Mouse (Mus musculus): ENCODE data around the gene Ccsap.

The Ccsap gene

DNA sequence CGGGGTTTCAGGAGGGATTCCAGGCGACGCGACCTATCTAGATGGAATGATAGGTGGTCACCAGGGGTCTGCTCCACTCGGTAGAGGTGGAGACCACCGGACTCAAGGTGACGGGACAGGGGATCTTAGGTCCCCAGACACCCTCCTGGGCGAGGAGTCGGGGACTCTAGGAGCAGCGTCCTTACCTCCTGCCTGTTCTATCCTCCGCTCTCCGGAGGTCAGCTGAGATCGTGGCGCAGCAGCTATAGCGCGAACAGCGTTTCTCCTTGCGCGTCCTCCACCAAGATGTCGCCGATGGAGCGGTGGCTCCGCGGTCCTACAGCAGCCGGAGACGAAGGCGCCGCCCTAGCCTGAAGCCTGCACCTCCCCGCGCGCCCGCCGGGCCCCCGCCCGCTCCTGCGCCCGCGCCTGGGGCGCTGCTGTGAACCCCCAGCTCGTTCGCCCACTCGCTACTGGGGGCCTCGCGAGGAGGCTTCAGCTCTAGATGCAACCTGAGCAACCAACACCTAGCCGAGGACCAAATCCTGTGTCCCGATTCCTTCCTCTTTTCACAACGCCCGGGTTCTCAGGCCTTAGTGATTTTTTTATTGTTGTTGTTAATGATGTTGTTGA is at the start of gene Ccsap:
Ccsap (minus strand) TSS at position 562 of the 612 bp plus-strand sequence.
- DNase-seq (ENCODE audit: low read depth) = no peak

DNA sequence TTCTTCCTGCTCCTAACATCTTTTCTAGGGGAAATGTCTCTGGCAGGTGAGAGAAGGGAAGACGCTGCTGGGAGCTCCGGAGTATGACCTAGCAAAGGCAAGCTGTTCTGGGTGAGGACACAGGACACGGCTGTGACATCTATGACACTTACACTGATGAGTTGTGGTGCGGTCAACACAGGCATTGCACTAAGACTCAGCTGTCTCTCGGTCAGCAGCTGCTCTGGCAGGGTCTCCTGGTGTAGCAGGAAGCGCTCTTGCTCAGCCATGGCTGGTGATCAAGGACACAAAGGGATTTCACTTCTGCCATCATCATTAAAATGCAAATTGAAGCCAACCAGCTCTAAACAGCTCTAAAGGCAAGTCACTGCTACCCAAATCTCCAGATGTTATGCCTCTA is 47.6 kb upstream of the Ccsap start:
- no peak for DNase-seq (ENCODE audit: low read depth)

DNA sequence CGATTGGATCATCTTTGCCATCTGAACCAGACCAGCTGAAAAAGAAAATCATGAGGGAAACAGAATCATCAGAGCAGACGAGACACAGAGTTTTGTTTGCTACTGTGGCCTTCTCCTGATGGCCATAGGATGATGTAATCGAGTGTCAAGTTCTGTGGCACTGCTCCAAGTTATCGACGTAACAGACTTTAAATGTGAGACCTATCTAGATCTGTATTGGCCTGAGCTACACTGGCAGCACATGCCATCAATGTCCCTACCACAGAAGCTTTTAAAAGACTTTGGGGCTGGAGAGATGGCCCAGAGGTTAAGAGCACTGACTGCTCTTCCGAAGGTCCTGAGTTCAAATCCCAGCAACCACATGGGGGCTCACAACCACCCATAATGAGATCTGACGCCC is 42.6 kb upstream of the Ccsap start:
- no peak for DNase-seq (ENCODE audit: low read depth)

GRCm38 (mm10) chr8:123899366-123899765 is 39.4 kb upstream of the Ccsap start:
- DNase-seq (ENCODE audit: low read depth) = no peak

- DNase-seq (ENCODE audit: low read depth) = no peak
Measured at GRCm38 (mm10) chr8:123898576-123898975, 38.6 kb upstream of the Ccsap start.

DNA sequence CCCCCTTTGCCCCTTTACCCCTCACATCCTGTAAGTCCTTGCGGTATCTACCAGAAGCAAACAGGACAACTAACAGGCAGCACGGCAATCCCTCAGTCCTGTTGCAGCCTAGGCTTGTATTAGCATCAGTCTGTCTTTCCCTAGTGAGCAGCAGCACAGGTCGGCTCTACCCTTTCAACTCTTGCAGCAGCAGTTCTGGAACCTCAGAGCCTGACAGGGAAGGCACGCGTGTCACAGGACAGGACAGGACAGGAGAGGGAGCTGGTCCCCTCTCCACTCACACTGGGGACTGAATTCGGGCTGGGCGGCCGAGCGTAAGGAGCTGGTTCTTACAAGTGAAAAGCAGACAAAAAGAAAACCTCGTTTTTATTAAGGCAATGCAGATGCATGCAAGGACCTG is 36.8 kb upstream of the Ccsap start:
- no peak for DNase-seq (ENCODE audit: low read depth)

DNA sequence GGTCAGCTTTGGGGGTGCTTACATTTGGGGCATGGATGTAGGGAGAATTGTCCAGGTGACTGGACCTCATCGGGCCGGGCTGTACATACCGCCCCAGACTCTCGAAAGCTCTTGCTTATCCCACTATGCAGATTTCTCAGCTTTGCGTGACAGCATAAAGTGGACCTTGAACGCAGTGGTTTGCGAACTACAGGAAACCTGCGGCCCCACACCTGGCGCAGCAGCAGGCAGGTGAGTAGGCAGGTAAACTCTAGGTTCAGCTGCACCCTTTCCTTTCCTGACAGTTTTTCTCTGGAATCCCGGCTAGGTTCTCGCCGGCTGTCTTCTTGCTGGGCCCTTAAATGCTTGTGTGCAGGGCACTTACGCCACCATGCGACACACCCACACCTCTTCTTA is 36.4 kb upstream of the Ccsap start:
- DNase-seq (ENCODE audit: low read depth) = no peak

DNA sequence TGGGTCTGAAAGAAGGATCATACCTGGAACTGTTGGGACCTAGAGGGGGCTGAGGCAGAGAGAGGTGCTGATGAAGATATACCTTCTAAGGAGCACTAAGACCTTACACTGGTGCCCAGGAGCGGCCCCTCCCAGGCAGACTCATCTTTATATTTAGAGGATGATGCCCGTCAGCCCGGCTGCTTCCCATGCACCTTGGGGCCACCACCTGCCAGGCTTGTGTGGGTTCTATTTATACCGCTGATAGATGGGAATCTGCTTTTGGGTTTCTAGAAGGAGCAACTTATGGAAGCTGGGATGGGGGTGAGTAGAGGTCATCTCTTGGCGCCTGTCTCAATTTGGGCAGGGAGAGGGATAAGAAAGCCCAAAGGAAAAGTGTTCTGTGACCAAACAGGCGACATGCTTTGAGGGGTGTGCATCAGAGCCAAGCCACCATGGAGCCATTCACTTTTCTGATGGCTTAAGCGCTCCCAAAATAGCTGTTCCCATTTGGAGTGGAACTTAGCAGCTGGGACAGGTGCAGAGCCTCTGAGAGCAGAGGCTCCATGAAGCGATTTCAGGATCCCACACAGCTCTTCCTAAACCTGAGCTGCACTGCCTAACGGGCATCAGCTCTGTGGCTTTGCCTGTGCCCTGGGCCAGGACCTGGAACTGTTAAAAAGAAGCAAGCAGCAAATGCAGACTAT is 35.8 kb upstream of the Ccsap start:
- no peak for DNase-seq (ENCODE audit: low read depth)

GRCm38 (mm10) chr8:123895230-123895629 is 35.2 kb upstream of the Ccsap start:
- DNase-seq (ENCODE audit: low read depth) = no peak

DNA sequence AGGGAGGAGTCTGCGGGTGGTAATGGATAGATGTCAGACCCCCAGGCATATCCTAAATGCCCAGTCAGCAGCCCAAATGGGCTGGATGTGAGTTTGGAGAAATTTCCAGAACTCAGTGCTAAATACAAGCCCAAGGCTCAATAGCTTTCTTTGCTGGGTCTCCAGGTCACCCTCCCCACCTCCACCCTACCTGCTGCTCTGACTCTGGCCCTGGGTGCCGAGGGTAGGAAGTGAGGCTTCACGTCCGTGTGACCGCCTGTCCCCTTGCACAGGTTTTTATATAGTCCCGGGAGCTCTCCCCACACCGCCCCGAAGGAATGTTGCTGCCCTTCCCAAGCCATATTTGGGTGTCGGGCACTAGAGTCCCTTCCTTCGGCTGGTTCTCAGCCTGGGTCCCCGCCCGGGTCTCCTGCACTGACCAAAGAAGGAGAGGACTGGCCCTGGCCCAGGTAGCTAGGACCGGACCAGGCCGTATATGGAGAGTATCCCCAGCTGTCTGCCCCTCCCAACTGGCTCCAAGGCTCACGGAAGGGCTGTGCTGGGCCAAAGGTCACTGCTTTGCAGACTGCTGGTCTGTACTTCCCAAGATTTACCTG is 34.6 kb upstream of the Ccsap start, which contains the start of gene Acta1:
Acta1 (minus strand) TSS at position 250 of the 596 bp plus-strand sequence.
- no peak for DNase-seq (ENCODE audit: low read depth)

DNA sequence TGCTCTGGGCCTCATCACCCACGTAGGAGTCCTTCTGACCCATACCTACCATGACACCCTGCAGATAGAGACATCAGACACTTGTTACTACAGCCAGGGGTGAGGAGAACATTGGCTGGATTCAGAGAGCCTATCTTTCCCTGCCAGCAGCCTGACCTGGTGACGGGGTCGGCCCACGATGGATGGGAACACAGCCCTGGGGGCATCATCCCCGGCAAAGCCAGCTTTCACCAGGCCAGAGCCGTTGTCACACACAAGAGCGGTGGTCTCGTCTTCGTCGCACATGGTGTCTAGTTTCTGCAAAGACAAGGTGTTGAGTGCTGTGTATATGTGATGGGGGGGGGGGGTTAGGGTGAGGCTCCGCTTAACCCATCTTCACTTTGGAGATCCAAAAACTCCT is 33.4 kb upstream of the Ccsap start:
- no peak for DNase-seq (ENCODE audit: low read depth)

DNA sequence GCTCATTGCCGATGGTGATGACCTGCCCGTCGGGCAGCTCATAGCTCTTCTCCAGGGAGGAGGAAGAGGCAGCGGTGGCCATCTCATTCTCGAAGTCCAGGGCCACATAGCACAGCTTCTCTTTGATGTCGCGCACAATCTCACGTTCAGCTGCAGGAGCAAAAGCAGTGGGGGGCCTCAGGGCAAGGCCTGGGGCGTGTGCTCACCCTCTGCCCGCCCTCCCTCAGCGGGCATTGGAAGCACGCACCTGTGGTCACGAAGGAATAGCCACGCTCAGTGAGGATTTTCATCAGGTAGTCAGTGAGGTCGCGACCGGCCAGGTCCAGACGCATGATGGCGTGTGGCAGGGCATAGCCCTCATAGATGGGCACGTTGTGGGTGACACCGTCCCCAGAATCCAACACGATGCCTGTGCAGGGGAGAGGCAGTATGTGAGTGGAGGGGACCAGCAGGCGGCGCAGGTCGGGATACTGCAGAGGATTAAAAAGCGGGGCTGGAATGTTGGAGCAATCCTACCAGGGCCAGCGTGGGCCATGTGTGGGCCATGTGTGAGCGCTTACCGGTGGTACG is 32.7 kb upstream of the Ccsap start:
- DNase-seq (ENCODE audit: low read depth) = no peak

DNA sequence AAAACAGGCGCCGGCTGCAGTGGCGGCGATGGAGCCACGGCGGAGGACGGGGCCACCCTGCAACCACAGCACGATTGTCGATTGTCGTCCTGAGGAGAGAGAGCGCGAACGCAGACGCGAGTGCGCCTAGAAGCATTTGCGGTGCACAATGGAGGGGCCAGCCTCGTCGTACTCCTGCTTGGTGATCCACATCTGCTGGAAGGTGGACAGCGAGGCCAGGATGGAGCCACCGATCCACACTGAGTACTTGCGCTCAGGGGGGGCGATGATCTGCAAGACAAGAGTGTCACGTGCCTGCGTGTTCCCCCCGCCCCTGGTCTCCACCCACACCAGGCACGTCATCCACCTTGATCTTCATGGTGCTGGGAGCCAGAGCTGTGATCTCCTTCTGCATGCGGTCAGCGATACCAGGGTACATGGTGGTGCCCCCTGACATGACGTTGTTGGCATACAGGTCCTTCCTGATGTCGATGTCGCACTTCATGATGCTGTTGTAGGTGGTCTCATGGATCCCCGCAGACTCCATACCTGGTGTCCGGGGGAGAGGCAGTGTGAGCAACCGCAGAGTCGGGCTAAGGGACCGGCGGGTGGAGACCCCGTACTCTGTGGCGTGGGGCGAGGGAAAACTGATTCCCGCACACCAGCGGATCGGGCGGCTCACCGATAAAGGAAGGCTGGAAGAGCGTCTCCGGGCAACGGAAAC is 32.0 kb upstream of the Ccsap start:
- DNase-seq (ENCODE audit: low read depth) = no peak

GRCm38 (mm10) chr8:123891271-123891670 is 31.3 kb upstream of the Ccsap start:
- DNase-seq (ENCODE audit: low read depth) = no peak

DNA sequence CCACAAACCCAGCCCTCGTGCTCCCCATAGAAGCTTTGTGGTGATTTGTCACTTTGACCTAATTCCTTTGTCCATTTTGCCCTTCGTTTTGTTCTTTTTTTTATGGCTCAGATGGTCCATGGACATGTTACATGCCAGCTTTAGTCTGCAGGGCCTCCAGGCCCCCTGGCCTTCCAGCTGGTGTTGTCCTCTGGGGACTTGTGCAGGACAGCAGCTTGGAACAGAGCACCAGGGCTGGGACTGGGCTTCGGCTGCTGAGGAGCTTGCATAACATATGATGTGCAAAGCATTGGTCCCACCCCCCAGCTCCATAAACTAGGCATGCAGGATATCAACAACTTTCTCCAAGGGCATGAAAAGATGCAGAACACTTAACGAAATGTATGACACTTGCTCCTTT is 29.8 kb upstream of the Ccsap start:
- no peak for DNase-seq (ENCODE audit: low read depth)

GRCm38 (mm10) chr8:123887956-123888355 is 27.9 kb upstream of the Ccsap start:
- no peak for DNase-seq (ENCODE audit: low read depth)

GRCm38 (mm10) chr8:123887163-123887562 is 27.2 kb upstream of the Ccsap start:
- no peak for DNase-seq (ENCODE audit: low read depth)

DNA sequence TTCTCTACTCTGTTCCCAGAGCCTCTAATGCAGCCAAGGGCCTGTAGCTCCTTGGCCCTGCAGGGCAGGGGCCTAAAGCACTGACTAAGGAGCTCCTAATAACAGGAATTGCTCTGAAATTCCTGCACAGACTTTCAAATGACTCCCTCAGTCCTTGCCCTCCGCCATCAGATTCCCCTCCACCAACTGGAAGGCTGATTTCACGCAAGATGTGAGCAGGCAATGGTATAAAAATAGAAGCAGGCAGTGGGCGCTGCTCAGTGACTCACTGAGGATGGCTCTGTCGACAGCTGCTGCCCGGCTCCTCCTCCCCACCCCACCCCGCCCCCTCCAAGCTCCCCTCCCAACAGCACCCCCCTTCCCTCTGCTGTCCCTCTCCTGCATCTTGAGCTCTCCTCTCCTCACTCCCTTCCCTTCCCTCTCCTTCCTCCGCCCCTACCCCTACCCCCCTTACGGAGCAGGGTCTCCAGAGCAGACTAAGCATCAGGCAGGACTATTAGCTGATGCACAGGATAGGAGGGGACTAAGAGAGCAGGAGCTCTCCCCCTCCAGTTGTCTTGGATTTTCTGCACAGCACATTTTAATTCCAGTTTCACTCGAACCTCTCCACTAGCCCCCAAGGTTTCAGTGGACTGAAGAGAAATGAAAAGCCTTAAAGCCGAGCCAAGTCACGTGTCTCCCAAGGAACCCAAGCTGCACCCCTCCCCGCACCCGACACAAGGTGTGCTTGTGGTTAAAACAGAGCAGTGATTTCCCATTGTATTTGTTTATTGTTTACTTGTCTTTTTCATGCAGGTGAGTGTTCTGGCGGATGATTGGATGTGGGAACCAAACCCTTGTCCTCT is 24.9 kb upstream of the Ccsap start:
- DNase-seq (ENCODE audit: low read depth) = no peak

DNA sequence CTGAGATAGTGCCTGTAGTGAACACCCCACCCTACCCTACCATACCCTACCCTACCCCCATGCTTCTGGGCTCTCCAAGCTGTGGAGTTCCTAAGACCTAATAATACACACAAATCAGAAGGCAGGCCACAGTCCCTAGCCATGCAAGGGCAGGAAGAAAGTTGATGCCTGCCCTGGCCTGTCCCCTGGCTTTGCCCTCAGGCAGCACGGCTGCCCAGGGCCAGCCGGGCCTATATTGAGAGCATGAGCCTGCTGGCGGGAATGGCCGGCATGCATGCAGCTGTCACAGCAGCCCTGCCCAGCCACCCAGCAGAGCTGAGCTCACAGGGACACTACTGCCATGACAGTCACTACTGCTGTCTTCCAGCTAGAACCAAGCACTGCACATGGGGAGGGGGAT is 23.1 kb upstream of the Ccsap start:
- DNase-seq (ENCODE audit: low read depth) = no peak

GRCm38 (mm10) chr8:123882412-123882811 is 22.4 kb upstream of the Ccsap start:
- no peak for DNase-seq (ENCODE audit: low read depth)

- DNase-seq (ENCODE audit: low read depth) = no peak
Measured at GRCm38 (mm10) chr8:123880821-123881350, 20.9 kb upstream of the Ccsap start.
